Mouse (Mus musculus): ENCODE results near the gene Nlgn2. TPM values are rescaled to one million over a fixed set of nuclear protein-coding genes. Genes with fewer than 3 reads are reported as not detected.

Gene Nlgn2
- polyA plus RNA-seq, 1 experiment, result 19.6 TPM

GRCm38 (mm10) chr11:69846738-69847688 is 9.4 kb upstream of the Nlgn2 start:
- H3K9ac ChIP-seq (ENCODE audit: low read depth, poor library complexity, severe bottlenecking), result peak overlapping the region; percentile 48

DNA sequence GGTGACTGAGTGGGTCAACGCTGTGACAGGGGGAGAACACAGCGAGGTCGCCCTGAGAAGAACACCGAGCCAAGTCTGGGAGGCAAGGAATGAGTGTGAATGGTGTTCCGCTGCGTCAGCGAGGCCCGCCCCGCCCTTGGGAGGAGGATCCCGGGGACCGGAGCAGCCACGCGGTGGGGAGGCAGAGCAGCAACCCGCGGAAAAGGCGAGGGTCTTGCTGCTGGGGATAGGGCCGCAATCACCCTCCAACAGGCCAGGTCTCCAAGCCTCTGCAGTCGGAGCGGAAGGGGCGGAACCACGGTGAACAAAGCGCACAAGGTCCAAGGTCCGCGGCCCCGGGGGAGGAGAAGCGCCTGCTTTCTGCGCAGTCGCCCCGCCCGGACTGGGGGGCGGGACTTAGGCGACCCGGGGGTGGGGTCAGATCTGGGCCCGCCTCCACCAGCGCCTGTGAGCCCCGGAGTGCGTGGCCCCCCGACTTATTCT is 8.7 kb upstream of the Nlgn2 start, which contains the start of gene Plscr3:
Plscr3 (plus strand) TSS at position 179 of the 483 bp plus-strand sequence.
- H3K4me1 ChIP-seq (ENCODE audit: control insufficient read depth, insufficient read depth, low read length), result peaks cover 4% of the 10 kb centered on the region
- H3K9me3 ChIP-seq (replicated peaks; ENCODE audit: control insufficient read depth, insufficient read depth, low read length, poor library complexity, severe bottlenecking), result no peaks in the 10 kb centered on the region
- peak within 1 kb of the TSS; percentile 48 for H3K9ac ChIP-seq (ENCODE audit: low read depth, poor library complexity, severe bottlenecking)
- no peaks in the 10 kb centered on the region for H3K27me3 ChIP-seq (ENCODE audit: control insufficient read depth, insufficient read depth, low read length, poor library complexity, severe bottlenecking)
- TF ChIP-seq CTCF (IDR thresholded peaks at IDR 0.05; ENCODE audit: low read depth, low read length) (no peak), EP300 (IDR thresholded peaks at IDR 0.05; ENCODE audit: insufficient read depth, low read depth, low read length) (no peak), POLR2A (IDR thresholded peaks at IDR 0.05; ENCODE audit: insufficient read depth, low read length) (peak; percentile 86)
- H3K4me3 ChIP-seq (ENCODE audit: low read depth, low read length), result peak within 1 kb of the TSS; percentile 80
- peak within 1 kb of the TSS; percentile 59 for H3K27ac ChIP-seq (ENCODE audit: insufficient read depth, low read length)
- H3K36me3 ChIP-seq (ENCODE audit: control insufficient read depth, insufficient read depth, low read length, poor library complexity, severe bottlenecking), result peaks cover 7% of the 10 kb centered on the region

More at GRCm38 (mm10) chr11:69846738-69847688, 9.4 kb upstream of the Nlgn2 start:
- no peaks in the 10 kb centered on the region for H3K27me3 ChIP-seq (ENCODE audit: control insufficient read depth, insufficient read depth, low read length, poor library complexity, severe bottlenecking)
- H3K36me3 ChIP-seq (ENCODE audit: control insufficient read depth, insufficient read depth, low read length, poor library complexity, severe bottlenecking), result peaks cover 14% of the 10 kb centered on the region
- peak overlapping the region; percentile 76 for H3K4me3 ChIP-seq (ENCODE audit: low read depth, low read length)
- no peak overlapping the region for H3K27ac ChIP-seq (ENCODE audit: insufficient read depth, low read length)
- no peaks in the 10 kb centered on the region for H3K9me3 ChIP-seq (replicated peaks; ENCODE audit: control insufficient read depth, insufficient read depth, low read length, poor library complexity, severe bottlenecking)
- TF ChIP-seq POLR2A (IDR thresholded peaks at IDR 0.05; ENCODE audit: insufficient read depth, low read length) (no peak), EP300 (IDR thresholded peaks at IDR 0.05; ENCODE audit: insufficient read depth, low read depth, low read length) (no peak), CTCF (IDR thresholded peaks at IDR 0.05; ENCODE audit: low read depth, low read length) (no peak)
- H3K4me1 ChIP-seq (ENCODE audit: control insufficient read depth, insufficient read depth, low read length), result peaks cover 4% of the 10 kb centered on the region

GRCm38 (mm10) chr11:69838714-69839104 is 1.1 kb upstream of the Nlgn2 start:
- Histone ChIP-seq H3K27me3 (ENCODE audit: control insufficient read depth, insufficient read depth, low read length, poor library complexity, severe bottlenecking) (no peaks in the 10 kb centered on the region), H3K9ac (ENCODE audit: low read depth, poor library complexity, severe bottlenecking) (peak overlapping the region; percentile 76), H3K9me3 (replicated peaks; ENCODE audit: control insufficient read depth, insufficient read depth, low read length, poor library complexity, severe bottlenecking) (no peaks in the 10 kb centered on the region), H3K36me3 (ENCODE audit: control insufficient read depth, insufficient read depth, low read length, poor library complexity, severe bottlenecking) (no peaks in the 10 kb centered on the region), H3K4me1 (ENCODE audit: control insufficient read depth, insufficient read depth, low read length) (no peaks in the 10 kb centered on the region), H3K4me3 (ENCODE audit: low read depth, low read length) (peak overlapping the region; percentile 96), H3K27ac (ENCODE audit: insufficient read depth, low read length) (peak overlapping the region; percentile 49)
- TF ChIP-seq CTCF (IDR thresholded peaks at IDR 0.05; ENCODE audit: low read depth, low read length), result no peak

DNA sequence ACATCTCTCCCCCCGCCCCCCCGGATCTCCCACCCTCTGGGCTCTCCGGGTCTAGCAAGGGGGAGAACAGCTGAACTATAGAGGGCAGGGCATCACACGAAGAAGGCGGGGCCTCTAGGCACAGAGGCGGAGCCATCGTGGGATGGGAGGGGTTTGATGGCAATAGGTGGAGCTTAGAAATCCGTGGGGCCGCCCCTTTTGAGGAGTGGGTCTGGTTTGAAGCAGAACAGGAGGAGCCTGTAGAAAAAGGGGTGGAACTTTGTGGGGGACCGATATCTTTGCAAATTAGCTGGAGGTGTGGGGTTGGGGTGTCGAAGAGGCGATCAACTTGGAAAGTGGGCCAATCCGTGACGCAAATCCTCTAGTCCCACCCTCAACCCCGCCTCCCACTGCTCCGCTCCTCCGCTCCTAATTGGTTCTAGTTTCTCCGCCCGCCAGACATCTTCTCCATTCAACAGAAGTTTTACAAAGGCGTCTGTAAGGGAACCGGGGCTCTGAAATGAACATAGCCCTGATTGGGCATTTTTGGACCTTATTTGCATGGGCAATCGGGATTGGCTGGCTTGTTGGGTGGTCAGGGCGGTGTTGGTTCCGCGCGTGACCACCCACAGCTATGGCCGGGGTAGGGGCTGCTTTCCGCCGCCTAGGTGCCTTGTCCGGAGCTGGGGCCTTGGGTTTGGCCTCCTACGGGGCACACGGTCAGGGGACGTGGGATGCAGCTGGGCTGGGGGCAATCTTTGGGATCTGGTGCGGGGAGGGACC is 549 bp upstream of the Nlgn2 start, which contains the start of gene Tmem256:
Tmem256 (plus strand) TSS at position 563 of the 762 bp plus-strand sequence.
- H3K4me3 ChIP-seq (ENCODE audit: low read depth, low read length), result peak within 1 kb of the TSS; percentile 96
- peak within 1 kb of the TSS; percentile 94 for H3K9ac ChIP-seq (ENCODE audit: low read depth, poor library complexity, severe bottlenecking)
- H3K9me3 ChIP-seq (replicated peaks; ENCODE audit: control insufficient read depth, insufficient read depth, low read length, poor library complexity, severe bottlenecking), result no peaks in the 10 kb centered on the region
- no peaks in the 10 kb centered on the region for H3K27me3 ChIP-seq (ENCODE audit: control insufficient read depth, insufficient read depth, low read length, poor library complexity, severe bottlenecking)
- no peaks in the 10 kb centered on the region for H3K36me3 ChIP-seq (ENCODE audit: control insufficient read depth, insufficient read depth, low read length, poor library complexity, severe bottlenecking)
- peak within 1 kb of the TSS; percentile 49 for H3K27ac ChIP-seq (ENCODE audit: insufficient read depth, low read length)
- H3K4me1 ChIP-seq (ENCODE audit: control insufficient read depth, insufficient read depth, low read length), result no peaks in the 10 kb centered on the region
- TF ChIP-seq CTCF (IDR thresholded peaks at IDR 0.05; ENCODE audit: low read depth, low read length), result no peak
- TF ChIP-seq POLR2A (IDR thresholded peaks at IDR 0.05; ENCODE audit: insufficient read depth, low read length), result peak; percentile 59

GRCm38 (mm10) chr11:69836703-69837576 is 644 bp downstream of the Nlgn2 start:
- Histone ChIP-seq H3K9ac (ENCODE audit: low read depth, poor library complexity, severe bottlenecking) (peak overlapping the region; percentile 94), H3K27ac (ENCODE audit: insufficient read depth, low read length) (no peak overlapping the region), H3K4me1 (ENCODE audit: control insufficient read depth, insufficient read depth, low read length) (no peaks in the 10 kb centered on the region), H3K27me3 (ENCODE audit: control insufficient read depth, insufficient read depth, low read length, poor library complexity, severe bottlenecking) (no peaks in the 10 kb centered on the region), H3K9me3 (replicated peaks; ENCODE audit: control insufficient read depth, insufficient read depth, low read length, poor library complexity, severe bottlenecking) (no peaks in the 10 kb centered on the region), H3K4me3 (ENCODE audit: low read depth, low read length) (peak overlapping the region; percentile 79), H3K36me3 (ENCODE audit: control insufficient read depth, insufficient read depth, low read length, poor library complexity, severe bottlenecking) (no peaks in the 10 kb centered on the region)
- TF ChIP-seq EP300 (IDR thresholded peaks at IDR 0.05; ENCODE audit: insufficient read depth, low read depth, low read length), result no peak

All from ES-Bruce4 (cell line).